Mouse (Mus musculus): ENCODE measurements around the gene Slc4a1. TPM values are rescaled to one million over a fixed set of nuclear protein-coding genes. Genes with fewer than 3 reads are reported as not detected.
A peak's percentile ranks its signal among the peaks of the same experiment; 100 is the strongest.

Slc4a1 gene
- polyA plus RNA-seq, 1 experiment from 2014 or later = 4.2 TPM

GRCm38 (mm10) chr11:102316572-102317297, 49.3 kb downstream of the Slc4a1 start:
- Histone ChIP-seq H3K9me3 (ENCODE audit: control insufficient read depth, low read depth, low read length) (no peaks in the 10 kb centered on the region), H3K4me2 (replicated peaks; ENCODE audit: low read depth, low read length) (peak overlapping the region; percentile 94), H3K9ac (replicated peaks; ENCODE audit: low read depth, low read length) (peak overlapping the region; percentile 99), H3K36me3 (ENCODE audit: control insufficient read depth, insufficient read depth, low read length) (peaks cover 27% of the 10 kb centered on the region), H3K27ac (ENCODE audit: low read length) (peak overlapping the region; percentile 99), H3K4me3 (ENCODE audit: low read depth, low read length) (peak overlapping the region; percentile 97), H3K27me3 (ENCODE audit: control insufficient read depth, insufficient read depth, low read length) (no peaks in the 10 kb centered on the region), H3K4me1 (ENCODE audit: control insufficient read depth, insufficient read depth, low read length) (peaks cover 16% of the 10 kb centered on the region; the same call in 1 of the 2 replicates)
- peak; percentile 35 for ATAC-seq (ENCODE audit: insufficient number of reproducible peaks, insufficient read depth, low FRiP score, low read depth)
- under 1% methylated on average over 58 of the region's 80 CpGs for WGBS

GRCm38 (mm10) chr11:102315690-102316571, 50.1 kb downstream of the Slc4a1 start:
- WGBS = 12% methylated on average over 14 of the region's 14 CpGs
- H3K27ac ChIP-seq (ENCODE audit: low read length) = peak overlapping the region; percentile 99
- ATAC-seq (ENCODE audit: insufficient number of reproducible peaks, insufficient read depth, low FRiP score, low read depth) = no peak
- peaks cover 27% of the 10 kb centered on the region for H3K36me3 ChIP-seq (ENCODE audit: control insufficient read depth, insufficient read depth, low read length)
- H3K4me3 ChIP-seq (ENCODE audit: low read depth, low read length) = peak overlapping the region; percentile 97
- H3K9me3 ChIP-seq (ENCODE audit: control insufficient read depth, low read depth, low read length) = no peaks in the 10 kb centered on the region
- no peaks in the 10 kb centered on the region for H3K27me3 ChIP-seq (ENCODE audit: control insufficient read depth, insufficient read depth, low read length)
- peak overlapping the region; percentile 94 for H3K4me2 ChIP-seq (replicated peaks; ENCODE audit: low read depth, low read length)
- H3K4me1 ChIP-seq (ENCODE audit: control insufficient read depth, insufficient read depth, low read length) = peaks cover 13% of the 10 kb centered on the region; the same call in 1 of the 2 replicates
- H3K9ac ChIP-seq (replicated peaks; ENCODE audit: low read depth, low read length) = peak overlapping the region; percentile 99

DNA sequence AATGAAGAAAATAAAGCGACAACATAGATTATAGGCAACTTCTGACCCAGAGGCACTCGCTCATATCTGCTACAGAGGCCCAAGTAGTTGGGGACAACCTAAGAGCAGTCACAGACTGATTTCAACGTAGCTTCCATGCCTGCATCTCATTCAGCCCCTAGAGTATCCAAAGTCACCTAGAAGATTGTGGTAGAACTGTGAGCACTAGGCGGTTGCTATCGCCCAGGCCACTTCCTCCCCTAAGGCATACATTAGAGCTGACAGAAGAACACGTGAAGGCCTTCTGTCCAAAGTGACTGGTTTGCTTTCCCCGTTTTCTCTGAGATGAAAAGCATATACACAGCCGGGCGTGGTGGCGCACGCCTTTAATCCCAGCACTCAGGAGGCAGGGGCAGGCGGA, 51.7 kb downstream of the Slc4a1 start:
- no peak for ATAC-seq (ENCODE audit: insufficient number of reproducible peaks, insufficient read depth, low FRiP score, low read depth)
- WGBS = 79% methylated on average over 12 of the region's 12 CpGs
- Histone ChIP-seq H3K27me3 (ENCODE audit: control insufficient read depth, insufficient read depth, low read length) (no peaks in the 10 kb centered on the region), H3K27ac (ENCODE audit: low read length) (no peak overlapping the region), H3K4me2 (replicated peaks; ENCODE audit: low read depth, low read length) (no peak overlapping the region), H3K9me3 (ENCODE audit: control insufficient read depth, low read depth, low read length) (no peaks in the 10 kb centered on the region), H3K4me3 (ENCODE audit: low read depth, low read length) (no peak overlapping the region), H3K4me1 (ENCODE audit: control insufficient read depth, insufficient read depth, low read length) (peaks cover 20% of the 10 kb centered on the region), H3K9ac (replicated peaks; ENCODE audit: low read depth, low read length) (no peak overlapping the region), H3K36me3 (ENCODE audit: control insufficient read depth, insufficient read depth, low read length) (peaks cover 39% of the 10 kb centered on the region)

DNA sequence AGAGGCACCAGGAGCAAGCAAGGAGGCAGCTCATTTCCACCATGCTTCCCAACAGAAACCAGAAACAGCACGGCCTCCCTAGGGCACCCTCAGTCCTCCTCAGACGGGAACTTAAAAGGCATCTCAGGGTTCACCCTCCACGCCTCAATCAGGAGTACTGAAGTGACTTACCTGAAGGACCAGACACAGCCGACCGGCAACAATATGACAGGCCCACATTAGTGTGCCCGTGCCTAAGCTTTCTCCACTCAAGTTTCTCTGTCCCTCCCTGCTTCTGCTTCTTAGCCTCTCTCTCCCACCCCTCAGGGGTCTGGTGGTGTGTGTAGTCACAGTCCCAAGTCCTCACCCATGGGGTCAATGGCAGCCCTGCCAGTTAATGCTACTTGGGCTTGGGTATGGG, 53.4 kb downstream of the Slc4a1 start:
- H3K36me3 ChIP-seq (ENCODE audit: control insufficient read depth, insufficient read depth, low read length) = peaks cover 49% of the 10 kb centered on the region
- no peaks in the 10 kb centered on the region for H3K27me3 ChIP-seq (ENCODE audit: control insufficient read depth, insufficient read depth, low read length)
- no peaks in the 10 kb centered on the region for H3K9me3 ChIP-seq (ENCODE audit: control insufficient read depth, low read depth, low read length)
- H3K27ac ChIP-seq (ENCODE audit: low read length) = no peak overlapping the region
- no peak overlapping the region for H3K4me2 ChIP-seq (replicated peaks; ENCODE audit: low read depth, low read length)
- H3K4me1 ChIP-seq (ENCODE audit: control insufficient read depth, insufficient read depth, low read length) = peaks cover 25% of the 10 kb centered on the region
- no peak overlapping the region for H3K4me3 ChIP-seq (ENCODE audit: low read depth, low read length)
- ATAC-seq (ENCODE audit: insufficient number of reproducible peaks, insufficient read depth, low FRiP score, low read depth) = no peak
- no peak overlapping the region for H3K9ac ChIP-seq (replicated peaks; ENCODE audit: low read depth, low read length)
- 85% methylated on average over 6 of the region's 6 CpGs for WGBS

DNA sequence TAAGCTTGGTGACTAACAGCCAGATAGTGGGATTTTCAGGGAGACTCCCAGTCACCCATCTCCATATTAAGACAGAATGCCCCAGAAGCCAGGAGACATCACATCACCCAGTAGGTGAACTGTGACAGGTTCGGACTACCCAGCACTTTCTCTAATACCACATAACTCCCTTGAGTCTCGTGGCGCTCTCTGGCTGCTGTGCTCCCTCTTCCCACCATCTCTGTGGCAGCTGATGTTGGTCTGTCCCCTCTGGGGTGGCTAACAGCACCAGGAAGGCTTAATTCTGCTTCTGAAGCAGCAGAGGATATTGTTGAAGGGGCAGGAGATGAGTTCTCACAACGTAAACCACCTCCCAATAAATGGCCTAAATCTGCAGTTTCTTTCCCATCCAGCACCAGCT, 54.0 kb downstream of the Slc4a1 start:
- Histone ChIP-seq H3K9ac (replicated peaks; ENCODE audit: low read depth, low read length) (no peak overlapping the region), H3K36me3 (ENCODE audit: control insufficient read depth, insufficient read depth, low read length) (peaks cover 55% of the 10 kb centered on the region)
- WGBS = 91% methylated on average over 4 of the region's 4 CpGs

GRCm38 (mm10) chr11:102310768-102311695, 55.0 kb downstream of the Slc4a1 start:
- ATAC-seq (ENCODE audit: insufficient number of reproducible peaks, insufficient read depth, low FRiP score, low read depth) = no peak
- H3K27me3 ChIP-seq (ENCODE audit: control insufficient read depth, insufficient read depth, low read length) = no peaks in the 10 kb centered on the region
- H3K9ac ChIP-seq (replicated peaks; ENCODE audit: low read depth, low read length) = no peak overlapping the region
- H3K27ac ChIP-seq (ENCODE audit: low read length) = no peak overlapping the region
- peaks cover 22% of the 10 kb centered on the region for H3K4me1 ChIP-seq (ENCODE audit: control insufficient read depth, insufficient read depth, low read length)
- no peak overlapping the region for H3K4me2 ChIP-seq (replicated peaks; ENCODE audit: low read depth, low read length)
- no peak overlapping the region for H3K4me3 ChIP-seq (ENCODE audit: low read depth, low read length)
- H3K36me3 ChIP-seq (ENCODE audit: control insufficient read depth, insufficient read depth, low read length) = peaks cover 64% of the 10 kb centered on the region
- WGBS = 44% methylated on average over 38 of the region's 38 CpGs
- H3K9me3 ChIP-seq (ENCODE audit: control insufficient read depth, low read depth, low read length) = no peaks in the 10 kb centered on the region

More for the DNA sequence above, 54.0 kb downstream of the Slc4a1 start:
- H3K27me3 ChIP-seq (ENCODE audit: control insufficient read depth, insufficient read depth, low read length) = no peaks in the 10 kb centered on the region
- no peak for ATAC-seq (ENCODE audit: insufficient number of reproducible peaks, insufficient read depth, low FRiP score, low read depth)
- H3K4me3 ChIP-seq (ENCODE audit: low read depth, low read length) = no peak overlapping the region
- H3K9me3 ChIP-seq (ENCODE audit: control insufficient read depth, low read depth, low read length) = no peaks in the 10 kb centered on the region
- H3K4me1 ChIP-seq (ENCODE audit: control insufficient read depth, insufficient read depth, low read length) = peaks cover 25% of the 10 kb centered on the region
- no peak overlapping the region for H3K4me2 ChIP-seq (replicated peaks; ENCODE audit: low read depth, low read length)
- H3K27ac ChIP-seq (ENCODE audit: low read length) = no peak overlapping the region

- ATAC-seq (ENCODE audit: insufficient number of reproducible peaks, insufficient read depth, low FRiP score, low read depth) = no peak
- Histone ChIP-seq H3K27ac (ENCODE audit: low read length) (peak overlapping the region; percentile 34; the same call in 1 of the 2 replicates), H3K36me3 (ENCODE audit: control insufficient read depth, insufficient read depth, low read length) (peaks cover 64% of the 10 kb centered on the region), H3K4me3 (ENCODE audit: low read depth, low read length) (peak overlapping the region; percentile 29; the same call in 1 of the 2 replicates), H3K9ac (replicated peaks; ENCODE audit: low read depth, low read length) (0 out of 2 replicates have a peak overlapping the region, but pooled peaks have one; percentile 10), H3K9me3 (ENCODE audit: control insufficient read depth, low read depth, low read length) (no peaks in the 10 kb centered on the region), H3K4me2 (replicated peaks; ENCODE audit: low read depth, low read length) (peak overlapping the region; percentile 58), H3K27me3 (ENCODE audit: control insufficient read depth, insufficient read depth, low read length) (no peaks in the 10 kb centered on the region), H3K4me1 (ENCODE audit: control insufficient read depth, insufficient read depth, low read length) (peaks cover 17% of the 10 kb centered on the region)
- WGBS = 88% methylated on average over 22 of the region's 22 CpGs
These were observed 56.0 kb downstream of the Slc4a1 start for GRCm38 (mm10) chr11:102309821-102310617.

Data from stomach, embryonic 14.5 days (tissue).